Mouse (Mus musculus) midbrain, embryonic 10.5 days (tissue): ENCODE measurements around the gene Atg4a. TPM values are rescaled to one million over a fixed set of nuclear protein-coding genes. Genes with fewer than 3 reads are reported as not detected.

Experiments
- DNase-seq: peaks from one replicate; pipeline ENCODE4 v3.0.0-alpha.2; 2017; ENCODE audit warnings: low spot score
- H3K27ac ChIP-seq: fragments of 300-500 bp; sonication (generic); replicated peaks from 2 replicates; pipeline ENCODE4 v1.5.1; 2016; ENCODE audit warnings: mild to moderate bottlenecking
- H3K27me3 ChIP-seq: fragments of 300-500 bp; sonication (generic); 2 replicates; pipeline ENCODE4 v1.6.1; 2016; ENCODE audit warnings: low read depth, mild to moderate bottlenecking; ENCODE audit not compliant: poor library complexity, severe bottlenecking
- H3K36me3 ChIP-seq: fragments of 300-500 bp; sonication (generic); 2 replicates; pipeline ENCODE4 v1.6.1; 2016; ENCODE audit warnings: mild to moderate bottlenecking, moderate library complexity
- H3K4me1 ChIP-seq: fragments of 300-500 bp; sonication (generic); 2 replicates; pipeline ENCODE4 v1.6.1; 2016
- H3K4me3 ChIP-seq: fragments of 300-500 bp; sonication (generic); 2 replicates; pipeline ENCODE4 v1.5.1; 2016; ENCODE audit warnings: mild to moderate bottlenecking, moderate library complexity
- H3K9me3 ChIP-seq: fragments of 300-500 bp; sonication (generic); replicated peaks from 2 replicates; pipeline ENCODE4 v1.6.1; 2016; ENCODE audit warnings: mild to moderate bottlenecking
- WGBS: fragments of 180-500 bp; shearing (Covaris S2); methylation state at CpG from one replicate; pipeline ENCODE4 v1.1.7; 2016; 5-methylcytosine and 5-hydroxymethylcytosine counted together
- polyA plus RNA-seq: library from polyadenylated mRNA; unstranded; fragments of >200 nt; fragmentation: Nextera tagmentation; extraction: Ambion mirVana; gene quantifications from 2 replicates; pipeline ENCODE4 v1.2.1, GENCODE M21; 2016

Atg4a gene
- polyA plus RNA-seq = 12.0 and 12.8 TPM in 2 replicates

DNA sequence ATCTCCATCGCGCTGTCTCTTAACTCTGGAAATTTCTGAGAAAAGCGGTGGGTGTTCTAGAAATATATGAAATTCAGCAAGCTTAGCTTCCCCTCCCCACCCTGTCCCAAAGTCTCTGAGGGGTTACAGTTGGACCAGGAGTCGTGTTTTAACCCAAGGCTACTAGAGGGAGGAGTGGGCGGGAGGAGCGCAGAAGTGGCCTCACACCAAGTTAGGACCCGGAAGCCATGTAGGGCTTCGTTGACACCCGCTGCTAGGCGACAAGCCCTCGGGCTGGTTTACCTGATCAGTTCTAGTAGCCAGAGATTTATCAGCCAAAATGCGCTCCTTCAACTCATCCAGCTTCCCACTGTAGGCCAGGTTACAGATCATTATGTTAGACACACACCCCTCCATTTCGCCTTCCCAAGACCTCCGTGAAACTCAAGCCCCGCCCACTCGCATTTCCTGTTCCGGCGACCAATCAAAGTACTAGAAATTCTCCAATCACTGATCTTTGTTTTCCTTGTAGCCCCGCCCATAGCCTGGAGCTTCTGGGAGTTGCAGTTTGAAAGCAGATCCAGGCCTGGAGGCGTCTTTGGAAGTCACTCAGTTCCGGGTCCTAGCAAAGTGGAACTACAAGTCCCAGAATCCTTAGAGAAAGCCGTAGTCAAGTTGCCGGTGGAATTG is at the start of gene Atg4a, which contains the start of gene Psmd10:
TSS of gene Atg4a (plus strand) at position 636 of the 669 bp plus-strand sequence.
TSS of gene Psmd10 (minus strand) at position 457 of the 669 bp plus-strand sequence.
- H3K27ac ChIP-seq = peak within 1 kb of the TSS; percentile 76
- 17% methylated on average over 23 of the region's 23 CpGs for WGBS

DNA sequence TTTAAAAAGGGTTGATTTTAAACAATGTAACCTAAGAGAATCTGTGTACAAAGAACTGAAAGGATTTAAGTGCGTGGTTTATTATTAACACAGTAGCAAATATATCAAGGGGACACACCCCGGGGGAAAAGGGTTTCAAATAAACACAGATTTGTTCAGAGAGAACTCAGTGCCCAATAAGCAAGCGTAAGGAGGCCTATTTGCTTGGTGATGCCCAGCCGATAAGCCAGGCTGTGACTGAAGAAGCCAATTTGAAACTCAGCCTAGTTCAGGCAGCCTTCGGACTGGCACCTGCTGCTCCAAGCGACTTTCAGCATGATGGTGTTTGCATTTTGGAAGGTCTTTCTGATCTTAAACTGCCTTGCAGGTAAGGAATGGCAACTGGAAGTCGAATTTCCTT is 49.3 kb upstream of the Atg4a start, which contains the start of gene Vsig1:
TSS of gene Vsig1 (plus strand) at position 249 of the 400 bp plus-strand sequence.
- no peaks in the 10 kb centered on the region for H3K9me3 ChIP-seq
- no peak within 1 kb of the TSS for H3K4me3 ChIP-seq
- no peak for DNase-seq
- H3K4me1 ChIP-seq = no peaks in the 10 kb centered on the region
- no peak within 1 kb of the TSS for H3K27ac ChIP-seq
- H3K27me3 ChIP-seq = peaks cover 85% of the 10 kb centered on the region
- no peaks in the 10 kb centered on the region for H3K36me3 ChIP-seq
- WGBS = 79% methylated on average over 7 of the region's 7 CpGs

More for the DNA sequence above, at the start of gene Atg4a, which contains the start of gene Psmd10:
- peaks cover 7% of the 10 kb centered on the region; the same call in 1 of the 2 replicates for H3K4me1 ChIP-seq
- peaks cover 4% of the 10 kb centered on the region; the same call in 1 of the 2 replicates for H3K36me3 ChIP-seq
- H3K27me3 ChIP-seq = peaks cover 97% of the 10 kb centered on the region
- peak within 1 kb of the TSS; percentile 61 for H3K4me3 ChIP-seq
- no peaks in the 10 kb centered on the region for H3K9me3 ChIP-seq
- DNase-seq = peak; percentile 84

DNA sequence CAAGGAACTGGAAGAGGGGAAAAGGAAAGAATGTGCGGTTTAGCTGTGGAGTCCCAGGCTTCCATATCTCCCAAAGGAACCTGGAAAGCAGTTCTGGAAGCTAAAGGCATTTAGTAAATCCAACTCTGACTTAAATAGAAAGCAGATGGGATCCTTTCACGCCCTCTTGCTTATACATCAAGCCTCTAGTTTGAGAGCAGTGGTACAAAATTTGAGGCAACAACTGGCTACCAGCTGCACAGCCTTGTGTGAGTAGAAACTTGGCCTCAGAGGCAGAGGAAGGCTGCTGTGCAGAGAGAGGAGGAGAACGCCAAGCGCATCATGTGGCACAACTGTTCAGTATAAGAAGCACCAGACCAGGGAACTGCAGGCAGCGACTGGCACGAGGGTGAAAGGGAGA is 35.4 kb upstream of the Atg4a start:
- Histone ChIP-seq H3K27me3 (peaks cover 99% of the 10 kb centered on the region), H3K27ac (no peak overlapping the region), H3K36me3 (no peaks in the 10 kb centered on the region), H3K9me3 (no peaks in the 10 kb centered on the region), H3K4me3 (no peak overlapping the region), H3K4me1 (no peaks in the 10 kb centered on the region)
- WGBS = 85% methylated on average over 6 of the region's 6 CpGs
- DNase-seq = no peak

DNA sequence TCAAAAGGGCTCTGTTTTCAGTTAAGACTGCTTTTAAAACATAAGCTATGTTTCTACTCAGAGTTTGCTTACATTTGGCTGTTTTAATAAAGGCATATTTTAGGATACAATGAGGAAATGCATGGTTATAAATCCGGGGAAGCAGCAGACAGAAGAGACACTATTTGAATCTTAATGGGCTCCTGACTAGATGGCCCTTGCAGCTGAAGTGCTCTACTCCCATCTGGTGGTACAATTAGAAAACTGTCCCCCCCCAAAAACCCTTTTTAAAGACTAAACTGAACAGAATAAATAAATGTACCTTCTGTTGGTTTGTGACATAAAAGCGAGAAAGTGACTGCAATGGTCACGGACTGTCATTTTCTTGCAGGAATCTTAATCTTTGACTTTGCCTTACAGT is 24.6 kb upstream of the Atg4a start:
- H3K27me3 ChIP-seq = peaks cover 99% of the 10 kb centered on the region
- WGBS = 77% methylated on average over 3 of the region's 3 CpGs
- H3K9me3 ChIP-seq = no peaks in the 10 kb centered on the region
- no peaks in the 10 kb centered on the region for H3K4me1 ChIP-seq
- H3K36me3 ChIP-seq = no peaks in the 10 kb centered on the region
- no peak overlapping the region for H3K4me3 ChIP-seq
- DNase-seq = no peak
- H3K27ac ChIP-seq = no peak overlapping the region

DNA sequence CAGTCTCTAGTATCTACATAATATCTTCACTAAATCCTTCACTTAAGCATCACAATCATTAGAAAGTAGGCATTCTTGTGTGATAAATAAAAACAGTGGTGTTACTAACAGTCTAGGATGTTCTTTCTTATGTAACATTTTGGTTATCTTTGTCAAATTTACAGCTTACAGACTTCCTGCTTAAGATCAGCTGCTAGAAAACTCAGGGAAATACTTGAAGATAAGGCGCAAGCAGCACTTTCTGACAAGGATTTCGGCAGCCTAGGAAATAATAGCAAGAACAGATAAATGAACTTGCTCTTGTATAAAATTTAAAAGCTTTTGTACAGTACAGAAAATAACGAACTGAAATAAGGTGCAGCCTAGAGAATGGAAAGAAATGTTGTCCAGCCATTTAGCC is 23.4 kb upstream of the Atg4a start:
- Histone ChIP-seq H3K27ac (no peak overlapping the region), H3K36me3 (no peaks in the 10 kb centered on the region), H3K4me1 (no peaks in the 10 kb centered on the region), H3K27me3 (peaks cover 99% of the 10 kb centered on the region), H3K4me3 (no peak overlapping the region), H3K9me3 (no peaks in the 10 kb centered on the region)
- 83% methylated on average over 3 of the region's 3 CpGs for WGBS
- no peak for DNase-seq

DNA sequence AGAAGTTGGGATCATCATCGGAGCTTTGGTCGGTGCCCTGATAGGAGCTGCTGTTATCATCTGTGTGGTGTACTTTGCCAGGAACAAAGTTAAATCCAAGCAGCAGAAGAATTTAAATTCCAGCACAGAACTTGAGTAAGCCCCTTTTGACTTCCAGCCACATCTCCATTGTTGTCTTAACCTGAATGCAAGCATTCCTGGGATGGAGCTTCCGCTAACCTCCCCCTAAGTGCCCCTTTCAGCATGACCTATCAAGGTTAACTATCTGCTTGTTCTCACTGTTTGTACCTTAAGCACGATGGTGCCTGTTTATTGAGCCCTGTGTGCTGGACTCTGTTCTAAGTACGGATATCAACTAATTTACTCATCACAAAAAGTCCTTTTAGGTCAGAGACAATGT is 20.4 kb upstream of the Atg4a start:
- H3K27ac ChIP-seq = no peak overlapping the region
- 75% methylated on average over 5 of the region's 5 CpGs for WGBS
- no peaks in the 10 kb centered on the region for H3K9me3 ChIP-seq
- H3K27me3 ChIP-seq = peaks cover 97% of the 10 kb centered on the region
- no peak for DNase-seq
- no peaks in the 10 kb centered on the region for H3K4me1 ChIP-seq
- H3K4me3 ChIP-seq = no peak overlapping the region
- H3K36me3 ChIP-seq = no peaks in the 10 kb centered on the region

DNA sequence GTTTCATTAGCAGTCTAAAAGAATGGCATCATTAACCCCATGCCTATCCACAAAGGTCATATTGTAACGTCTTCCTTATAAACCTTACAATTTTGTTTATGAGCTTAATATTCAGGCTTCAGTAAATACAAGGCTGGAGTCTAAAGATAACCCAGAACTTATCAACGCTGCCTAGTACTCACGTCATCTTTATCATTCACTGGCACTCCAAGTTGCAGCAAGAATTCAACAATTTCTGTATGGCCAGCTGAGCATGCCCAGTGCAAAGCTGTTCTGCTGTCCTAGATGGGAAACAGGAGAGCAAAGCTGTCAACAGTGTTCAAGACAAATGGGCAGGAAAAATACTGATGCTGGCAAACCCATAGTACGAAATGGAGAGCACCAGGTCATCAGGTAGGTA is 3.1 kb upstream of the Atg4a start:
- peaks cover 15% of the 10 kb centered on the region for H3K36me3 ChIP-seq
- H3K9me3 ChIP-seq = no peaks in the 10 kb centered on the region
- DNase-seq = no peak
- peaks cover 7% of the 10 kb centered on the region; the same call in 1 of the 2 replicates for H3K4me1 ChIP-seq
- peaks cover 99% of the 10 kb centered on the region for H3K27me3 ChIP-seq
- no peak overlapping the region for H3K4me3 ChIP-seq
- 90% methylated on average over 4 of the region's 4 CpGs for WGBS
- no peak overlapping the region for H3K27ac ChIP-seq

DNA sequence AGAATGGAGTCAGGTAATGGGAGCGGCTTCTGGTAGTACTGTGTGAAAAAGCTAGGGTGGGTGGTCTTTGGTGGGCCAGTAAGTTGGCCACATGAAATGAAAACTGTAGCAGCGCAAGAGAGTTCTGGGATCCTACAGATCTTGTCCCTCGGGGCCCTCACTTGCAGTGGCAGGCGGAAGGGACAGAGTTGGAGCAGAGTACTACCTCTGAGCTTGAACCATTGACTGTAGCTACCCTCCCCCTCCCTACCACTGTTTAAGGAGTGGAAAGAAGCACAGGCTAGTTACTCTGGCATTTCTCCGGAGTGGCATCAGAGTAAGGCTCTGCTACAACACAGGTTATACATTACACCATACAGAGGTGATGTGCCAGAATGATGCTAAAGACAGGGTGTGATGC is 252 bp downstream of the Atg4a start:
- 21% methylated on average over 5 of the region's 5 CpGs for WGBS
- no peak overlapping the region for H3K27ac ChIP-seq
- H3K4me3 ChIP-seq = peak overlapping the region; percentile 61
- H3K4me1 ChIP-seq = peaks cover 7% of the 10 kb centered on the region; the same call in 1 of the 2 replicates
- peaks cover 4% of the 10 kb centered on the region; the same call in 1 of the 2 replicates for H3K36me3 ChIP-seq
- H3K9me3 ChIP-seq = no peaks in the 10 kb centered on the region
- peaks cover 91% of the 10 kb centered on the region for H3K27me3 ChIP-seq
- no peak for DNase-seq

DNA sequence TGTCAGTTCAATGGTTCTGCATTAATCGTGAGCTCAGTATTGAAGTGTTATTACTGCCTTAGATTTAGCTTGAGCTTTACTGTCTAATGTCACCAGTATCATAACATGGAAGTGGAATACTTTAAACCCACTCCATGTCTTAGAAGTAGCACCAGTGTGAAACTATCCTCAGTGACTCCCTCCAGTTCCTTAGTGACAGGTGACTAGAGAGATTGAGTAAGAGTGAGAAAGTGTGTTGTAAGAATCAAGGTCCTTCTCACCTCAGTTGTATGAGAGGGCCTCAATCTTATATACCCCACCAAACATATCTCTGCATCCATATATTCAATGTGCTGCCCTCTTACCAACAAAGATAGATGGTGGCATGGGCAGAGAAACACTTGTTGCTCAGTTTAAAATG is 22.2 kb downstream of the Atg4a start:
- no peaks in the 10 kb centered on the region; the same call in 1 of the 2 replicates for H3K4me1 ChIP-seq
- no peaks in the 10 kb centered on the region for H3K36me3 ChIP-seq
- no peaks in the 10 kb centered on the region for H3K9me3 ChIP-seq
- peaks cover 100% of the 10 kb centered on the region for H3K27me3 ChIP-seq
- no peak for DNase-seq
- H3K4me3 ChIP-seq = no peak overlapping the region
- no peak overlapping the region for H3K27ac ChIP-seq
- 90% methylated on average over 1 of the region's 1 CpGs for WGBS

DNA sequence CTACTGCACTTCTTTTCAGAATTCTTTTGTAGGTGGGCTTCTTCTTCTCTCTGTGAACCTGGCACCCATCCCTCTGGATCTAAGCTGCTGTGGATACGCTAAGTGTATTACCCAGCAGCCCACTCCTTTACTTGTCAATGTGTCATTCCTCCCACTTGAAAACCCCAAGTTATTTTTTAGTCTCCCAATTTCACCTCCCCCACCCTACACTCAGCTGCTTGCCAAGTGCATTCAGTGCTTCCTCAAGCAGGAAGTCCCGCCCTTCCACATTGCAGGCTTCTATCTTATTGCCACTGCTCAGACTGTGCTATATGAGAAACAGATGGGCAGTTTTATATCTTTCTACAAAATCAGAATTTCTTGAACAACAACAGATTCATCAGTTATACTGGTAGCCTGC is 22.8 kb downstream of the Atg4a start:
- DNase-seq = no peak
- no peak overlapping the region for H3K4me3 ChIP-seq
- H3K36me3 ChIP-seq = no peaks in the 10 kb centered on the region
- no peaks in the 10 kb centered on the region; the same call in 1 of the 2 replicates for H3K4me1 ChIP-seq
- H3K9me3 ChIP-seq = no peaks in the 10 kb centered on the region
- peaks cover 100% of the 10 kb centered on the region for H3K27me3 ChIP-seq
- 90% methylated on average over 2 of the region's 2 CpGs for WGBS
- no peak overlapping the region for H3K27ac ChIP-seq

DNA sequence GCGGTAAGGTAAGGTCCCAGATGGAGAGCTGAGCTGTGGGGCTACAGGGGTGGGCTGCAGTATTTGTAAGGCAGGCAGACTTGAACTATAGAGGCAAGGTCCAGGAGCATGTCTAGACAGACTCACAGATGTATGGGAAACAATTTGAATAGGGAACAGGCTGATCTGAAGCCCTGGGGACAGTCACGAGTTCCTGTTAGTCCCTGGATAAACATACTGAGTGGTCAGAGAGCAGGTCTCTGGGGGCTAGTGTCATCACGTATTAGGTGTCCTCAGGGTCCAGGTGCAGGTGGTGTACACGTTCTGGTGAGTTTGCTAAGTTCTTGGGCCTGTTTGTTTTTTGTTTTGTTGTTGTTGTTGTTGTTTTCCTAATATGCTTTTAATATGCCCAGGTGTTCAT is 23.5 kb downstream of the Atg4a start:
- Histone ChIP-seq H3K4me1 (no peaks in the 10 kb centered on the region; the same call in 1 of the 2 replicates), H3K9me3 (no peaks in the 10 kb centered on the region), H3K27me3 (peaks cover 100% of the 10 kb centered on the region), H3K27ac (no peak overlapping the region), H3K4me3 (no peak overlapping the region), H3K36me3 (no peaks in the 10 kb centered on the region)
- no peak for DNase-seq
- WGBS = 69% methylated on average over 4 of the region's 4 CpGs

DNA sequence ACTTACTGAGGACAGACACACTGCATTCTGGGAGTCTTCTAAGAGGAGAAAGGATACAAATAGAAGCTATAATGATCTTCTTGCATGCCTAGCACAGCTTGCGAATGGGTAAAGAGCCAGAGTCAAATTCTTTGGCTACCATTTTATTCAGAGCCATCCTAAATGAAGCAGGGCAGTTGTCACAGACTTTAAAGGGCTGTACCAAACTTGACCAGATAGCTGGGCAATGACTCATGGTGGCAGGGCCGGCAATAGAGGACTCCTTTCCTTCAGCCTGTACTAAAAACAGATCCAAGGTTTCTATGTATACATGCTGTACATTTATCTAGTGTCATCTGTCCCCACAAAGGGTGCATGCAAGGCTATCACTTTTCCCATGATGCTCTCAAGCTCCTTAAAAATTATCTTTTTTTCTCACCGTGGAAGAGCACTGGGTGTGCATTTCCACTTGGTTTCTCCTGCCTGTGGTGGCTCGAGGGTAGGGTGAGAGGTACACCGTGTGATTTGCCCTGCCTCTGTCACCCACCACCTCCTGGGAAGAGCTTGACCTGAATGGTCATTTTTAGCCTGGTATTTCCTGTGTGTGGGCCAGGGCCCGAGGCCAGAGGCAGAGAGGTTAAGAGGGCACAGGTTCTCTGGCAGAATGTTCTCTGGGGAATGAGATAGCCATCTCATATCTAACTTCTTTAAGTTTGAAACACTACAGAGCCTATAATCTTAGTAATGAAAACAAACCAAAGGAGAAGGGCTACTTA is 26.7 kb downstream of the Atg4a start:
- no peak overlapping the region for H3K27ac ChIP-seq
- H3K4me3 ChIP-seq = no peak overlapping the region
- no peaks in the 10 kb centered on the region for H3K9me3 ChIP-seq
- WGBS = 73% methylated on average over 6 of the region's 6 CpGs
- no peak for DNase-seq
- H3K27me3 ChIP-seq = peaks cover 100% of the 10 kb centered on the region
- H3K36me3 ChIP-seq = no peaks in the 10 kb centered on the region
- H3K4me1 ChIP-seq = no peaks in the 10 kb centered on the region; the same call in 1 of the 2 replicates

DNA sequence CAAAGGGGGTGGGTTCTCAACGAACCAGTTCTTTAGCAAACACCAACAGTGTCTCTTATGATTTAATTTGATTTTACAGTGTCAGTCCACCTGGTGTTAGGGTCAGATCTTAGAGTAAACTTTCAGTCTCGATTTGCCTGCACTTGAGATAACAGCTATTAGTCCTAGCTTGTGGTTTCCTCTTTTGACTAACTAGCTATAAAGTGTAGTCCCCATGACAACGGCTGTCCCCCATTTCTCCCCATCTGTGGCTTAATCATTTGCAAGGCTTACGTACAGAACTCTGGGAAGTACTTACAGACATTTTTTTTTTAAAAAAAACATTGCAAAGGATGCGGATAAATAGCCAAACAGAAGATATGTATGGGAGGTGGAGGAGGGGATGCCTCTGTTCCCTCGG is 28.1 kb downstream of the Atg4a start:
- DNase-seq = no peak
- H3K4me1 ChIP-seq = no peaks in the 10 kb centered on the region; the same call in 1 of the 2 replicates
- peaks cover 100% of the 10 kb centered on the region for H3K27me3 ChIP-seq
- no peaks in the 10 kb centered on the region for H3K9me3 ChIP-seq
- H3K27ac ChIP-seq = no peak overlapping the region
- H3K36me3 ChIP-seq = no peaks in the 10 kb centered on the region
- no peak overlapping the region for H3K4me3 ChIP-seq
- 75% methylated on average over 6 of the region's 6 CpGs for WGBS
